Mouse (Mus musculus) gastrocnemius, postnatal 14 days (tissue): Measurements from ENCODE around the gene Adamts8. TPM values are rescaled to one million over a fixed set of nuclear protein-coding genes. Genes with fewer than 3 reads are reported as not detected.

Experiments used
- DNase-seq: peaks from one replicate; pipeline ENCODE4 v3.0.0; 2021; ENCODE audit warnings: mixed read lengths
- intact Hi-C: fragments of 180-260 bp; cut with DNase I; formaldehyde crosslinking; loops from one replicate; pipeline ENCODE4 v1.15.1; 2025; ENCODE audit warnings: low total_unique reads
- total RNA-seq, 2 experiments: library from RNA; stranded (reverse); gene quantifications; 2 replicates each; pipeline ENCODE4 v1.2.3; 2021

Gene Adamts8
- total RNA-seq, 2 experiments from 2014 or later: 3.8 to 4.2 TPM

- intact Hi-C loops: no loop called here
- peak; percentile 61 for DNase-seq
These were observed 21.6 kb upstream of the Adamts8 start for GRCm38 (mm10) chr9:30920736-30921135.

- intact Hi-C loops: no loop called here
- DNase-seq: no peak
These were observed 20.9 kb upstream of the Adamts8 start for GRCm38 (mm10) chr9:30921261-30922103.

GRCm38 (mm10) chr9:30922197-30922894 lies 20.0 kb upstream of the Adamts8 start, which contains the start of gene Adamts15:
TSS of gene Adamts15 (minus strand) at chr9:30922452.
- intact Hi-C loops: no loop called here
- peak; percentile 80 for DNase-seq

GRCm38 (mm10) chr9:30928759-30929158 lies 13.6 kb upstream of the Adamts8 start:
- no peak for DNase-seq
- intact Hi-C loops: no loop called here

GRCm38 (mm10) chr9:30932346-30932745 lies 10.0 kb upstream of the Adamts8 start:
- intact Hi-C loops: no loop called here
- DNase-seq: no peak

- intact Hi-C loops: loop anchor here (2.0 kb wide), 1 partner anchor 452 kb away; no protein-coding TSS in a partner anchor
- no peak for DNase-seq
These were observed 7.5 kb upstream of the Adamts8 start for GRCm38 (mm10) chr9:30934827-30935226.

- intact Hi-C loops: no loop called here
- peak; percentile 64 for DNase-seq
These were observed 5.5 kb upstream of the Adamts8 start for GRCm38 (mm10) chr9:30936674-30937438.

- DNase-seq: peak; percentile 83
- intact Hi-C loops: loop anchor here (5.0 kb wide), 1 partner anchor 142 kb away; no protein-coding TSS in a partner anchor
These were observed 2.0 kb upstream of the Adamts8 start for GRCm38 (mm10) chr9:30940328-30940727.

GRCm38 (mm10) chr9:30943341-30943740 lies 979 bp downstream of the Adamts8 start:
- no peak for DNase-seq
- intact Hi-C loops: loop anchor here (5.0 kb wide), 1 partner anchor 139 kb away; no protein-coding TSS in a partner anchor

- intact Hi-C loops: loop anchor here (5.0 kb wide), 1 partner anchor 138 kb away; no protein-coding TSS in a partner anchor
- no peak for DNase-seq
These were observed 1.9 kb downstream of the Adamts8 start for GRCm38 (mm10) chr9:30944234-30944633.

- intact Hi-C loops: no loop called here
- DNase-seq: no peak
These were observed 2.9 kb downstream of the Adamts8 start for GRCm38 (mm10) chr9:30945276-30945675.

- intact Hi-C loops: no loop called here
- DNase-seq: no peak
These were observed 7.1 kb downstream of the Adamts8 start for GRCm38 (mm10) chr9:30949422-30949821.

GRCm38 (mm10) chr9:30949971-30950370 lies 7.6 kb downstream of the Adamts8 start:
- intact Hi-C loops: no loop called here
- DNase-seq: no peak

- intact Hi-C loops: no loop called here
- DNase-seq: no peak
These were observed 8.2 kb downstream of the Adamts8 start for GRCm38 (mm10) chr9:30950592-30950991.

- intact Hi-C loops: no loop called here
- DNase-seq: peak; percentile 27
These were observed 9.1 kb downstream of the Adamts8 start for GRCm38 (mm10) chr9:30951461-30951860.

GRCm38 (mm10) chr9:30953287-30953686 lies 10.9 kb downstream of the Adamts8 start:
- DNase-seq: peak; percentile 18
- intact Hi-C loops: no loop called here

- peak; percentile 33 for DNase-seq
- intact Hi-C loops: no loop called here
These were observed 12.9 kb downstream of the Adamts8 start for GRCm38 (mm10) chr9:30955246-30955645.

GRCm38 (mm10) chr9:30963780-30964179 lies 21.4 kb downstream of the Adamts8 start:
- peak; percentile 32 for DNase-seq
- intact Hi-C loops: no loop called here

GRCm38 (mm10) chr9:30964685-30965084 lies 22.3 kb downstream of the Adamts8 start:
- intact Hi-C loops: no loop called here
- DNase-seq: peak; percentile 52

GRCm38 (mm10) chr9:30966881-30967280 lies 24.5 kb downstream of the Adamts8 start:
- no peak for DNase-seq
- intact Hi-C loops: no loop called here
